Mouse (Mus musculus) left cerebral cortex, postnatal 4 days (tissue): Measurements from ENCODE around the gene Aig1. TPM values are rescaled to one million over a fixed set of nuclear protein-coding genes. Genes with fewer than 3 reads are reported as not detected.

Source experiments
- DNase-seq: peaks from one replicate; pipeline ENCODE4 v3.0.0-alpha.2; 2022
- intact Hi-C: fragments of 180-260 bp; cut with DNase I; formaldehyde crosslinking; loops from one replicate; pipeline ENCODE4 v1.15.1; 2025
- total RNA-seq, 2 experiments: library from RNA; stranded (reverse); gene quantifications; 2 replicates each; pipeline ENCODE4 v1.2.3; 2021

Gene Aig1
- total RNA-seq, 2 experiments from 2014 or later: 62.3 to 66.2 TPM

DNA sequence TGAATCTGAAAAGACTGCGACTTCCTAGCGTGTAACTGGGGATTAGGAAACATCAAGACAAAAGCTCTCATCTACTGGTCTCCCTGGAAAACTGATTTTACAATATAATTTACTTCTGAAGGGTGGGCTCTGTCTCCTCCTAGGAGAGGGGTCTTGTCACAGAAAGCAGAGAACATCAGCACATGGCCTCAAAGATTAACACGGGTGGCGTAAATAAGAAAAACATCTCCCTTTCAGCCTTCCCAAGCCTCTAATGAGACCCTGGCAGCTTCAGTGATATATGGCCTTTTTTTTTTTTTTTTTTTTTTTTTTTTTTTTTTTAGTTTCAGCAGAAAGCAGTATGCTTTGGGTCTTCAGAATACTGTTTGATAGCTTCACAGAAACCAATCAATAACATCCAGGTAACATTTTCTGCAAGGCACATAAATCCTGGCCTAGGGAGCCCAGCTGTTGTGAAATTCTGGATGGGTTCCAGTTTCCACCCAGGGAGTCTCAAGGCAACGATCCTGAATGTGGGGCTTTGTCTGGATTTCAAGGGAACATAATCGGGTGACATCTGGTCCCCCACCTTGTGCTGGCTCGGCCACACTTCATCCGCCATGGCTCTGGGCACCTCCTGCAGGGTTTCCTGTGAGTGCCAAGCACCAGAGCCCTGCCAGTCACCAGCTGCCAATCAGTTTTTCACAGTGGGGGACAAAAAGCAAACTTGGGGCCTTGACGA is 154.4 kb downstream of the Aig1 start:
- intact Hi-C loops: no loop called here
- peak; percentile 93 for DNase-seq

DNA sequence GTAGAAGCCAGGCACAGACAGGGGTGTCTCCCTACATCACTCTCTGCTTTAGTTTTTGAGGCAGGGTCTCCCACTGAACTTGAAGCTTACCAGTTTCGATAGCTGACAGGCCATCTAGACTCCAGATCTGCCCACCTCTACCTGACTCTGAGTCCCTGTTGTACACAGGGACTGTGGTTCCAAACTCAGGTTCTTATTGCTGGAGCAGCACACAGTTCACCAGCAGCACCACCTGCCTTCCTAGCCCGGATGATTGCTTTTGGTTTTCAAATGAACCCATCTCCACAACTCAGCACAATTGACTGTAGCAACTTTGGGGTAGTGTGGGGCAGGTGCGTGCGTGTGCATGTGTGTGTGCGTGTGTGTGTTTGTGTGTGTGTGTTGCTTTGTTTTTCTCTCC is 155.1 kb downstream of the Aig1 start:
- DNase-seq: no peak
- intact Hi-C loops: no loop called here

DNA sequence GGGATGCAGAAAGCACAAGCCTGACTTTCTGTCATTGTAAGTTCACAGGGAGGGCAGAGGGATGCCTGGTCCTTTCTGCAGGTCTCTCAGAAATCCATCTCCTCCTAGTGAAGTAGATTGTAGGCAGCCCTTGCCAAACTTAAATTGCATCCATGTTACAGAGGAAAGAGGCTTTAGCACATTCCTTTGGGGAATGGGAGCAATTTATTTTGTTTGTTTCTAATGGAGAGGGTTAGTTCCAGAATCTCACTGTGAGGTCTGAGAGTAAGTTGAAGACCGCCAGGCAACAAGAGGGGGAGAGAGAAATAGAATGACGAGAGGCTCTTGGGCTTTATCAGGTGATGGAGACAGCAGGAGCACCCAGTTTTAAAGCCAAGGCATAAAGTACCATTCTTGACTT is 155.7 kb downstream of the Aig1 start:
- intact Hi-C loops: no loop called here
- no peak for DNase-seq

DNA sequence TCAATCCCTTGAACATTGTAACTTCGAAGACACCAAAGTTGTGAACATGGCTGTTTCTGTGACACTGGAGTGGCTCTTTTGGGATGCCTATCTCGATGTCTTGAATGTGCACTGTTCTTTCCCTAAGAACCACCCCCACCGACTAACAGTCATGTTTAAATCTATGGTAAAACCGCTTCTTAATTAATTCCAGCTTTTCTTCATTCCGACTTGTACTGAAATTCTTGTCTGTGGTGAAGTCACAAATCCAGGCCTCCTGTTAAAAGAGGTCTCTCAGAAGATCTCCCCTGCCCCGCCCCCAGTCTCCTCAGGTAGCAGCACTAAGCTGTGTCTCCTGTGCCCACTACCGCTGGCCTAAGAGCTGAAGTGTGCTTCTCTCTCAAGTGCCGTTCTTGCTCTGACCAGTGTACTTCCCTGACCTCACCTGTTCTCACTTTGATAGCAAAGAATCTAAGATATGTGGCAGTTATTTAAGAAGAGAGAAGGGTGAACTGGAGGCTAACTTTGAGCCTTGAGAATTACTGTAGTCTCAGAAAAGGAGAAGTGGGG is 157.4 kb downstream of the Aig1 start:
- intact Hi-C loops: no loop called here
- DNase-seq: no peak

DNA sequence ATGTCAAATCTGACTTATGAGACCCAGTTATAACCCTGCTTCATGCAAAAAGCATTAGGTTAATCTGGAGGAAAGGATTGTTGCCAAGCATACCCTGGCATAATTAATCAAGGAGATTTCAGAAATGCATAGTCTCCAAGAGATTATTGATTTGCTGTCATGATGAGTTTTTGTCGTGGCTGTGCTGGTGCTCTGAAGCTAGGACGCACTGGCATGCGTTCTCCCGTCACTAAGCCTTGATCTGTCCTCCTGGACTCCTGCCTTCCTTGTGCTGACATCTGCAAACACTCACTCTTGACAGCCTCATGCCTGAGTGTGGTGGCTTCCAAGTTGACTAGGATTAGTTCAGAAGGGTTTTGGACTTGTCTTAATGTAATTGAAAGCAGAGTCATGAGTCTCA is 163.0 kb downstream of the Aig1 start:
- DNase-seq: no peak
- intact Hi-C loops: no loop called here

DNA sequence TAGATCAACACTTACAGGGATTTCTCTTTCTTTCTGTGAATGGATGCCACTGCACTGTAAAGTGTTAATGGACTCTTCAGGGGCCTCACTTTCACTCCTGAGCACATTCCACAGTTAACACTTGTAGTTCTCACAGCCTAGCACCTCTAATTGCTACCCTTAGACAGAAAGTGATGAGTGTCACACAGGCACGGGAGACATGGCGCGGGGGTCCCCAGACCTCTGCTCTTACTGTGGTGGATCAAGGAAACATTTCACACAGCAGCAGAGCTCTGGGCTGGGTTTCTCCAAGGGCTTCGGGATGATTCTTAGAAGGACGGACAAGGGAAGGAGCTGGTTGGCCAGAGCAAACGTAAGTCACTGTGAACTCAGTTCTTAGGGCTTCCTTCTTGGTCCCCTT is 166.1 kb downstream of the Aig1 start:
- DNase-seq: no peak
- intact Hi-C loops: no loop called here

DNA sequence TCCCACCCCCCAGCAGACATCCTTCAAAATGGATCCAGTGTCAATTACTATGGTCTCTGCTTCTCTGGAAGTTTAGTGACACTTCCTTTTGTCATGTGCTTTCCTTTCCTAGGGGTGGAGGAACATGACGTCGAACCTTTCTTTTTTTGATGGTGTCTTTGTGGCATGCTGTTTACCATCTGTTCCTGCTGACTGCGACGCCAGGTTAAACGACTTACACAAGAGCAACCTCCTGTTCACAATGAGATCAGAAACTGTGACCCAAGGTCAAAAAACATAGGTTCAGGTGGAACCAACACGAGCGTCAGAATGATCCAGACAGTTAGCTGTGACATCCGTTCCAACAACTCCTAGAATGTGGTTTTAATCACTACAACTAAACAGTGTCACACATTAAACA is 166.7 kb downstream of the Aig1 start:
- no peak for DNase-seq
- intact Hi-C loops: no loop called here

DNA sequence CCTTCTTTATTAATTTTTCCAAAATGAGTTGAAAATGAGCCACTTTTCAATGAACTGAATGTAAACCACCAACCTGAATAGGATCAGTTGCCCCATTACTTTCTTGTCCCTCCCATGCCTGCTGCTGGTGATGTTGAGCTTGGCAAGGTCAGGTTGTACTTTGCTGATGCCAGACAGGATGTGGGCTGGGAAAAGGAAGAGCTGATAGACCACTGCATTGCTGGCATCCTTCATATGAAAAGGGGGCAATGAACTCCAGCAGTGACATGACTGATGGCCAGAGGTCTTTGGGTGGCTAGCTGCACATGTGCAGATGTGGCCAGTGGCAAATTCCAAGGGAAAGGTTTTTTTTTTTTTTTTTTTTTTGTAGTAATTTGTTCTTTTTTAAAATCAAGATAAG is 172.5 kb downstream of the Aig1 start:
- intact Hi-C loops: no loop called here
- no peak for DNase-seq

DNA sequence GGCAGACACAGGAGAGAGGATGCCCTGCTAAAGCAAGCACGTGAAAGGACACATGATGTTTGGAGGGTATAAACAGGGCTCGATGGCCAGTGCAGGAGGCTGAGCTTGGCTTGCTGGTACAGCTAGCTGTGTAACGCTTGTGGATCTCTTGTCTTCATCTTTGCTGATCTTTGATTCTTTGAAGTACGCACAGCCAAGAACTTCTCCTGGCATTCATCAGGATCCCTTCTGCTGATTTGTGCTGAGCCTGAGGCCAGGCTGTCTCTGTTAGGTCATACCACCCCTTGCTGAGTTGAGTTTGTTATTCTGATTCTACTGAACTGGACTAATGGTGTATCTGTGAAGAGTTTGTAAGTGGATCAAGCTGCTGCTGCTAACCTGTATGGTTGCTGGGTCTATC is 175.5 kb downstream of the Aig1 start:
- intact Hi-C loops: no loop called here
- DNase-seq: no peak

DNA sequence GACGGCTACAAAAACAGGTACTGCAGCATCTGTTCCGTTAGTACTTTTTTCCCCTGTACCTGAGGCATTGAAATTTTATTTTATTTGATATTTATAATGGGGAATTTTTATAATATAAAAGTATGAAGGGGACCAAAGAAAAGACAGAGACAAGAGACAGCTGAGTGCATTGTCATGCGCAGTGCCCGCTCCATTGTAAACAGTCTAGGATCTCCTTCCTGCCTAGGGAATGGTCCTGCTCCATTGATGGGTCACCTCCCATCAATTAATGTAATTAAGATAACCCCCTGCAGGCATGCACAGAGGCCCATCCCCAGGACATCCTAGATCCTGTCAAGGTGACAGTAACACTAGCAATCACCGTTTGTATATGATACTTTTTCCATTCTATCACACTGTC is 178.0 kb downstream of the Aig1 start:
- intact Hi-C loops: no loop called here
- no peak for DNase-seq

DNA sequence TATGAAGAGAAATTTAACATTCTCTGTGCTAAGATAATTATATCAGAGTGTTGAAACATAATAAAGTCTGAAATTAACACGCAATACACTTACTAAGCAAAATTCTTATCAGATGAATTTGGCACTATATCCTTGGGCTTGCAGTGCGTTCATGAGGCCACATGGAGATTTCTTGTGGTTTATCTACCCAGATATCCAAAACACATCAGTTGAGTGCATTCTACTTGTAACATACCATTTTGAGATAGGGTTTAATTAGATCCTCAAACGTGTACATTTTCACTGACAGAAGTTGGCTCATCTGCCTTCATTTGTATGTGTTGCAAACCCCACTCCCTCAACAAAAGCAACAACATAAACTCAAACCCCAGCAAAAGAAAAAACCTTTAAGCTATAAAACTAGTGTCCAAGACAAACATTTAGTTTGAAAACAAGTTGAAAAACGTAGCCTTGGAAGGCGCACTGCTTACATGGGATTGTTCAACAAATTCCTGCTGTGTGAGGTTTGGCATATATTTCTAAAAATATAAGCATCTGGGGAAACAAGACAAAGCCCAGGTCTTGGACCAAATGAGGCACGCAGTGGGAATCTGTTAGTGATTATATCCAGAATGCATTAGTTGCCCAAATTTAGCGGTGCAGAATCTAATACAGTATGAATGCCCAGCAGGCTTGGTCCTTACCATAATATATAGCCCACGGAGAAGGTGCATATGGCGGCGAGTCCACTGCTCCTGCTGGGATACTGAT is 178.8 kb downstream of the Aig1 start:
- no peak for DNase-seq
- intact Hi-C loops: no loop called here

DNA sequence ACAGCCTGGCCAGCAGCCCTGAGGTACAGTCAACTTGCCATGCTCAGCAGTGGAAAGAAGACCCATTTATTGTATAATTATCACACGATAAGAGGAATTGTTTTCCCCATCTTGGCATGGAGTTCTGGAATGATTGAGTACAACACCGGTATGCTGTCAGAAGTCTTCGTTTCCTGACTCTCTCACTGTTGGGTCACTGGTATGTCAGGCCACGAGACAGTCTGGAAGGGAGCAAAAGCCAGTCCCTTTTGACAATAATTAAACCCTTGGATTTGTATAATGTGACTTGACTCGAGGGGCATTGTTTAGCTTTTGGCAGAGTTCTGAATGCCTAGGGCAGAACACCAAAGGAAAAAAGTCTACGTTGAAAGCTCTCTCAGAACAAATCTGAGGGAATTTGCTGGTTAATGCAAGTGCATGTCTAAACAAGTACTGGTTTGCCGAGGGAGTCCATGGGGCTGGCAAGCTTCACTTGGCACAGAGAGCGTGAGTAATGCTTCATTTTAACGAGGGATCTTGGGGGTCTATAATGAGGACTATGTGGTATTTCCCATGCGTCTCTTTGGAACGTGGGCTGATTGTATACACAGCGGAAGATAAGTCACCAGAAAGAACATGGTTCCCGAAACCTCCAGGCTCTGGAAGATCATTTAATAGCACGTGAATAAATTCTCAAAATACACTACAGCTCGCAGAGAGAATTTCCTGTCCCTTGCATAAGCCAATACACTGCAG is 180.2 kb downstream of the Aig1 start:
- intact Hi-C loops: no loop called here
- DNase-seq: peak; percentile 30

DNA sequence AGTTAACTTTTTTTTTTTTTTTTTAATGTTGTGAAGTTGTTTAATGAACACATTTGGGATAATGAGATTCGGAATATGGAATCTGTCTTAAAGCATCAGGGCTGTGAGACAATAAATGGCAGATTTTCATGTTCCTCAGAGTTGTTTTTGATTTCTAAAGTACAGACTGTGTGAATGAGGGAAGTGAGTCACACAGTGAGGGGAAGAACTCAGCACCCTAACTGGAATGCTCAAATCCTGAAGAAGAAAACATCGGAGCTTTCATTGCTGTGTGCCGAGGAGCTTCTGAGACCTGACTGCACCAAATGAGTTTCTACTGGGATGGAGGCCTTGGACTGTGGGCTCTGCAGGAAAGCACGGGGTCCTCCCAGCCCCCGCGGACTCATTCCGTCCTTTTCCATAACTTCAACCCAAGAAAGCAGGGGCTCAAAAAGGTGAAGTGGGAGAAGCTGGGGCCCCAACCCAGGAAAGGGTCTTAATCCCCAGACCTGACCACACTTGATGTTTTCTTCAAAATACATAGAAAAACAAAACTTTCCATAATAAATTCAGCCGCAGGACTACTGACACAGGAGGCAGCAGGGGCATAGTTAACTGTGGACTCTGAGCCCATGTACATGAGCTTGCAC is 181.5 kb downstream of the Aig1 start:
- intact Hi-C loops: no loop called here

DNA sequence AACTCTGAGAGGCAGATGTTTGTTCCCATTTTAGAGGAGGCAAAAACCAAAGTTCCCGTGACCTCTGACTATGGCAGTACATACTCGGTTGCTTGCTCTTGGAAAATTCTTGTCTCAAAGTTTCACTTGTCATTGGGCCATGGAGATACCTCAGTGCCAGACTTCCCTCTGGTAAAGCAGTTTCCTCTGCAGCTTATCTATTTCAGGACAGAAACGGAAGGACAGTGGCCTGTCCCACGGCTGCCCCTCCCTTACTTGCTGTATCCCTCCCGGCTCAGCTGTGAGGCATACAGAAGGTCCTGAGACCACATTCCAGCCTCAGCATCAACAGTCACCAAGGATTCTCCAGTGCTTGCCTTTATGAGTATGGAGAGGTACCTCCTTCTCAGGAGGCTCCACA is 182.7 kb downstream of the Aig1 start:
- intact Hi-C loops: no loop called here
- no peak for DNase-seq

More for the DNA sequence above, 181.5 kb downstream of the Aig1 start:
- no peak for DNase-seq

DNA sequence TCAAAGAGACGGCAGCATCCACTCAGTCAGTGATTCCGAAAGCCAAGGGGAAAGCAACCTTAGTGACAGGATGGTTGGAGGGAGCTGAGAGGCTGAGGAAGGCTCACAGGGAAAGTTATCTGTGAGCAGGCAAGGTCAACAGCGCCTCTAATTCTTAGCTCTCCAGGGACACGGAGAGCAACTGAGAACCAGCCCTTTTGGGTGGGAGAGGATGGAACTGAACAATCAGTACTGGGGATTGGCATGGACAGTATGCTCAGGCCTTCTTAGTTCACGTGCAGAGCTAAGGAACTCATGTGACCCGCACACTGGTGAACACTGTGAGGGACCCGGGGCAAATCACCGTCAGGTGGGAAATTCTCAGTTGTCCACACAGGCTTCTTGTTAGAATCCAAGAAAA is 183.4 kb downstream of the Aig1 start:
- no peak for DNase-seq
- intact Hi-C loops: no loop called here

DNA sequence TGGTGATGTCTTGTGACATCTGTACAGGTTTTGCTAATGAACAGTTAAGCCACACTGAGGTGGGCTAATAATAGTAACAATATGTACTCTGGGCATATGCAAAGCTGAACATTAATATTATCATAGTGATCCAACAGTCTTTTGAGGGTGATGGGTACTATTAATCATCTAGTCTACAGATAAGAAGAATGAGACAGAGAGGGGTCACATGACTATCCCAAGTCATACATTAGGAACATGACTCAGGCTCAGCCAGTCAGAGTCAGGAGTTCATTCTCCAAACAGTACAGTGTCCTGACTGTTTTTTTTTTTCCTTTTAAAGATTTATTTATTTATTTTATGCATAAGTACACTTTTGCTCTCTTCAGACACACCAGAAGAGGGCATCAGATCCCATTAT is 184.3 kb downstream of the Aig1 start:
- intact Hi-C loops: no loop called here
- no peak for DNase-seq

DNA sequence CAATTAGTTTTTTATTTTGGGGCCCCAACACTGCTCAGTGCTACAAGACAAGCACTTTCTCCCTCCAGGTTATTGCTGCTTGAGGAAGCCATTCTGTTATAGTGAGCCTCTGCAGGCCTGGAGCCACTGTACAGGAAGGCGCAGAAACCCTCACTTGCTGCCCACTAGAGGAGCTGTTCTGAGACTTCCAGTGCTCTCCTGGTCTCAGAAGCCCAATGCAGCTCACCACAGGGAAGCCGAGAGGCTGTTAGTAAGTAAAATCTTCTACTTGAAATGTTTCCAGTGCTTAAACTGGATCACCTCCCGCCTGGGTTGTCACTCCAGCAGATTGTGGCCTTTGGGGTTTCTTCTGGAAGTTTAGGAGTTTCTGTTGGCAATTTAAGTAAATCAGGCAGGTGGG is 186.2 kb downstream of the Aig1 start:
- DNase-seq: peak; percentile 34
- intact Hi-C loops: no loop called here

DNA sequence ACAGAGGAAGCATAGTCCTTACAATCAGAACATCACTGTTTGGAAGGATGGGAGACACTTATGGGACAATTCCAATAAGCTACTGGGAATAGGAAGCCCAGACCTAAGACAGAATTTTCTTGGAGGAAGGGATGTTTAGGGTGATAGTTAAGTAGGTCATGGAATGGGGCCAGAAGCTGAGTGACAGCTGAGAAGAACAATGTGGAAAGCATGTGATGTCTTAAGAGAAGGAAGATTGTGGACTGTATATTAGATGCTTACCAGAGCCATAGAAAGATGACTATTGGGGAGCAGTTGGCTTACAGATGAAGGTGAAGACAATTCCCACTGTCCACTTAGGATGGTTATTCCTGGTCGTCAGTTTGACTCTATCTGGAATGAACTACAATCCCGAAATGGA is 191.3 kb downstream of the Aig1 start:
- intact Hi-C loops: no loop called here
- no peak for DNase-seq

DNA sequence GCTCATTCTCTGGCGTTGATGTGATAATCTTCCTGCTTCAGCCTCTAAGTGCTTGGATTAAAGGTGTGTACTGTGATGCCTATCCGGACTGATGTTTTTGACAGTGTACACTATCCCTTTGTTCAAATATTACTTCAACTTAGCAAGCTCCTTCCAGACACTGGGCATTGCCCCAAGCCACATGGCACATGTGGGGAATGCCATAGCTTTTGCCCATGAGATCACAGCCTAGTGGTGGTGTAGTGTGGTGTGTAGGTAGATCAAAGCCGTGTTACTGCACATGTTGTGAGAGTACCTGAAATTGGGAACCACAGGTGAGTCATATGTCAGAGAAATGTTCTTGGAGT is 193.8 kb downstream of the Aig1 start:
- intact Hi-C loops: no loop called here
- no peak for DNase-seq

DNA sequence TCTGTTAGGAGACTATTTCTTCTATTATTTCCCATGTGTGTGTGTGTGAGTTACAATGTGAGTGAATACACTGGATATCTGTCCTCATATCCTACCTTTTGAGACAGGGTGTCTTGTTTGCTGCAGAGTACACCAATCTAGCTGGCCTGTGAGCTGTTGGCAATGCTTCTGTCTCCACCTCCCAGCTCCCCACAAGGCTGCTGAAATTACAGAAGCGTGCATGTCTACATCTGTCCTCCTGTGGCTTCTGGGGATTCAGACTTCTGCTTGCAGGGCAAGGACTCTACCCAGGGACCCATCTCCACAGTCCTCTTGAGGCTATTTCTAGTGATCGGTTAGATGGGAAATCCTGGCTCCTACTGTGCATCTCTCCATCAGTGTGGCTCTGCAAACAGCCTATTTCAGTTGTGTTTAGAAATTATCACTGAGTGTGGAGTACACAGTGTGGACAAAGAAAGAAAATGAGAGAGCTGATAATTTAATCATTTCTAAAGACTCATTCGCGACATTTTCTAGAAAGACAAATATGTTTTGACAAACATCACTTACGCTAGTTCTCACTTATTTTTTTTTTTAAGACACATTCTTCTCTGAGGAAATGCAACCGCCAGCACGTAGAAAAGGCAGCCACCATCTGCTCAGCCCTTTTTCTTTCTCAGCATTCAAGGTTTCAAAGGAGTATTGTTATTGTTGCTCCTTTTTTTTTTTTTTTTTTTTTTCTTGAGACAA is 194.3 kb downstream of the Aig1 start:
- no peak for DNase-seq
- intact Hi-C loops: no loop called here
